Mouse (Mus musculus) forebrain, embryonic 14.5 days (tissue): ENCODE measurements around the gene Wnt5b. TPM values are rescaled to one million over a fixed set of nuclear protein-coding genes. Genes with fewer than 3 reads are reported as not detected.

Experiments
- ATAC-seq: fragments of 200-750 bp; cut with Nextera tagmentation; 2 replicates; pipeline ENCODE4 v1.8.0; 2017; ENCODE audit warnings: mild to moderate bottlenecking, moderate library complexity
- DNase-seq: peaks from one replicate; pipeline ENCODE4 v3.0.0-alpha.2; 2015; ENCODE audit warnings: low spot score
- H3K27ac ChIP-seq: fragments of 300-500 bp; sonication (generic); 2 replicates; pipeline ENCODE4 v1.5.1; 2014; ENCODE audit warnings: low read depth, mild to moderate bottlenecking, control low read depth, low read length, moderate library complexity
- H3K27me3 ChIP-seq: fragments of 300-500 bp; sonication (generic); replicated peaks from 2 replicates; pipeline ENCODE4 v1.6.1; 2014; ENCODE audit warnings: low read length, control low read depth, mixed read lengths; ENCODE audit not compliant: control insufficient read depth, insufficient read depth
- H3K36me3 ChIP-seq: fragments of 300-500 bp; sonication (generic); 2 replicates; pipeline ENCODE4 v1.6.1; 2014; ENCODE audit warnings: low read length, control low read depth; ENCODE audit not compliant: control insufficient read depth, insufficient read depth
- H3K4me1 ChIP-seq: fragments of 300-500 bp; sonication (generic); 2 replicates; pipeline ENCODE4 v1.6.1; 2014; ENCODE audit warnings: antibody characterized with exemption, low read length, control low read depth; ENCODE audit not compliant: control insufficient read depth, insufficient read depth
- H3K4me2 ChIP-seq: fragments of 300-500 bp; sonication (generic); 2 replicates; pipeline ENCODE4 v1.6.1; 2014; ENCODE audit warnings: mild to moderate bottlenecking, control low read depth, low read length
- H3K4me3 ChIP-seq: fragments of 300-500 bp; sonication (generic); 2 replicates; pipeline ENCODE4 v1.5.1; 2014; ENCODE audit warnings: low read depth, low read length, control low read depth
- H3K9ac ChIP-seq: fragments of 300-500 bp; sonication (generic); 2 replicates; pipeline ENCODE4 v1.6.1; 2014; ENCODE audit warnings: mild to moderate bottlenecking, low read length, control low read depth, moderate library complexity
- H3K9me3 ChIP-seq: fragments of 300-500 bp; sonication (generic); replicated peaks from 2 replicates; pipeline ENCODE4 v1.6.1; 2016; ENCODE audit warnings: low read length, control low read depth, mixed read lengths; ENCODE audit not compliant: control insufficient read depth
- WGBS: fragments of 180-500 bp; shearing (Covaris S2); extraction: QIAGEN DNeasy Blood & Tissue Kit; methylation state at CpG from one replicate; pipeline ENCODE4 v1.1.7; 2014; 5-methylcytosine and 5-hydroxymethylcytosine counted together
- polyA plus RNA-seq: library from polyadenylated mRNA; unstranded; fragments of >200 nt; fragmentation: Nextera tagmentation; extraction: Ambion mirVana; gene quantifications from 2 replicates; pipeline ENCODE4 v1.2.1, GENCODE M21; 2014

The Wnt5b gene
- polyA plus RNA-seq, 1 experiment from 2014 or later, result 3.4 TPM

DNA sequence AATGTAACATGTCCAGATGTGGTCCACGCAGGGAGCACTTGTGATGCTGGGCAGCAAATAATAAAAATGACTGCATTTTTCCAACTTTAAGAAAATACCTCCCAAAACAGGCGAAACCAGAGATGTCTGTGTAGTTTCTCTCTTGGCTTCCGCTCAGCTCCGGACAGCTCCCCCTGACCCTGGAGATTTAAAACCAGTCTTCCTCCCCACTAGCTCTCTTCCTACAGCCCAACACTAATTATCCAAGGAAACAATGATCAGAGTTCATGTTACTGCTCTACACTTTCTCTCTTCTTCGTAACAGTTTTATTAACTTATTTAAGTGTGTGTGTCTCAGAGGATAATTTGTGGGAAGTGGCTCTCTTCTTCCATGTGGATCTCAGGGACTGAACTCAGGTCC is 83.8 kb downstream of the Wnt5b start:
- no peaks in the 10 kb centered on the region for H3K9me3 ChIP-seq
- no peak overlapping the region for H3K27ac ChIP-seq
- H3K9ac ChIP-seq, result no peak overlapping the region
- ATAC-seq, result no peak
- 89% methylated on average over 5 of the region's 5 CpGs for WGBS
- no peaks in the 10 kb centered on the region for H3K27me3 ChIP-seq
- H3K4me1 ChIP-seq, result no peaks in the 10 kb centered on the region
- no peak overlapping the region for H3K4me2 ChIP-seq
- no peaks in the 10 kb centered on the region for H3K36me3 ChIP-seq
- no peak overlapping the region for H3K4me3 ChIP-seq
- DNase-seq, result no peak

DNA sequence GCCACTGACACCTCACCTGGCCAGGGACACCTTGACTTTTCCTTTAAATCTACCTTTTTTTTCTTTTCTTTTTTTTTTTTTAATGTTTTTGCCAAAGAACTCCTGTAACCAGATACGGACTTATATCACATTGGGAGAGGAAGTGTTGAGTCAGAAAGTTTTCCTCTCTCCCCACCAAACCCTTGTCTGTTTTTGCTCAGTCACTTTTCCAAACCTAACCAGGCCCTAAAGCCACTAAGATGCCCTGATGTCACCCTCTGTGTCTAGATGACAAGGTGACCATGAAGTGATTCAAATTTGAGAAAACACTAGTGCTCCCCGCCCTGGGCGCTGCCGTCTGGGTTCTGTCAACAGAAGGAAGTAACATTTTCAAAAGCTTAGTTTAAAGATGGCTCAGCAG is 85.1 kb downstream of the Wnt5b start:
- Histone ChIP-seq H3K4me3 (no peak overlapping the region), H3K27ac (no peak overlapping the region), H3K4me2 (no peak overlapping the region), H3K4me1 (no peaks in the 10 kb centered on the region), H3K27me3 (no peaks in the 10 kb centered on the region), H3K9me3 (no peaks in the 10 kb centered on the region), H3K9ac (no peak overlapping the region), H3K36me3 (no peaks in the 10 kb centered on the region)
- no peak for DNase-seq
- ATAC-seq, result no peak
- WGBS, result 89% methylated on average over 4 of the region's 4 CpGs

DNA sequence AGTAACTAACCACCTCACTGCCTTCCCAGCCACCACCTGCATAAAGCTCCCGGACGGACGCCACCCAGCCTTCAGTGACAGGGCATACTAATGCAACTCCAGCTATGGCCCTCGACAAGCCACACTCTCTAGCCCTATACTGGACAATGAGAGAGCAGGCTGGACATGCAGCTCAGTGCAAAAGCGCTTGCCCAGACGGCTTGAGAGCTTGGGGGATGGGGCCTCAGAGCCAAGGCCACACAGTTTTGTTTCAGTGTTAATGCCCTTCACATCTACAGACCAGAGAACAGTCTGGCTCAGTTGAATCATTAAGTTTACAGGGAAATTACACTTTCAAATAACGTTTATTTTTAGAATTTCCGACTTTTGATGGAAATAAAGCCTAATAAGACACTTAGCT is 86.0 kb downstream of the Wnt5b start:
- Histone ChIP-seq H3K9me3 (no peaks in the 10 kb centered on the region), H3K9ac (no peak overlapping the region), H3K4me3 (no peak overlapping the region), H3K4me1 (no peaks in the 10 kb centered on the region), H3K4me2 (no peak overlapping the region), H3K27me3 (no peaks in the 10 kb centered on the region), H3K36me3 (no peaks in the 10 kb centered on the region), H3K27ac (no peak overlapping the region)
- DNase-seq (no peak), ATAC-seq (no peak)
- 73% methylated on average over 8 of the region's 8 CpGs for WGBS

DNA sequence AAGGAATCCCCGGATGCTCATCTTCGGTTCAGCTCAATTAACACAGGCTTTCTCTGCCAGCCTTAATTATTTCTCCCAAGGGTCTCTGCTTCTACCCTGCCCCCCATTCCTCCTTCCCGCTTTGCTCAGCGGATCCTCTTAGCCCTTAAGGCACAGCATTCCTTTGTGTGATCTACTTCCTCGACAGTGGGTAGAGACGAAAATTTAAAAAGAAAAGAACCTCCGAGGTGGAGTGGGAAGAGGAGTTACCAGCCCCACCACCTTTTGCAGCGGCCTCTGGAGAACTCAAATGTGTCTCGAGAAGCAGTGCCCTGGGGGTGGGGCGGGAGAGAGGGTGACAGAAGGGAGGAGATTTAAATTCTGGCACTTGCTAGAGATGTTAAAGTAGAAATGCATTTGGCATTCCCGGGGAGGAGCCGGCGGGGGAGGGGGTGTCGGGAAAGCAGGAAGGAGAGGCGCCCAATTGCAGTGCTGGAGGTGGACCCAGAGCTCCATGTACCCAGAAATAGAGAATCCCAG is 92.1 kb downstream of the Wnt5b start:
- DNase-seq, result peak; percentile 93
- ATAC-seq, result peak; percentile 85
- Histone ChIP-seq H3K4me3 (peak overlapping the region; percentile 31), H3K4me1 (peaks cover 27% of the 10 kb centered on the region), H3K9me3 (no peaks in the 10 kb centered on the region), H3K4me2 (peak overlapping the region; percentile 65), H3K27me3 (no peaks in the 10 kb centered on the region), H3K9ac (peak overlapping the region; percentile 54), H3K36me3 (no peaks in the 10 kb centered on the region), H3K27ac (peak overlapping the region; percentile 92)
- WGBS, result under 1% methylated on average over 15 of the region's 15 CpGs

DNA sequence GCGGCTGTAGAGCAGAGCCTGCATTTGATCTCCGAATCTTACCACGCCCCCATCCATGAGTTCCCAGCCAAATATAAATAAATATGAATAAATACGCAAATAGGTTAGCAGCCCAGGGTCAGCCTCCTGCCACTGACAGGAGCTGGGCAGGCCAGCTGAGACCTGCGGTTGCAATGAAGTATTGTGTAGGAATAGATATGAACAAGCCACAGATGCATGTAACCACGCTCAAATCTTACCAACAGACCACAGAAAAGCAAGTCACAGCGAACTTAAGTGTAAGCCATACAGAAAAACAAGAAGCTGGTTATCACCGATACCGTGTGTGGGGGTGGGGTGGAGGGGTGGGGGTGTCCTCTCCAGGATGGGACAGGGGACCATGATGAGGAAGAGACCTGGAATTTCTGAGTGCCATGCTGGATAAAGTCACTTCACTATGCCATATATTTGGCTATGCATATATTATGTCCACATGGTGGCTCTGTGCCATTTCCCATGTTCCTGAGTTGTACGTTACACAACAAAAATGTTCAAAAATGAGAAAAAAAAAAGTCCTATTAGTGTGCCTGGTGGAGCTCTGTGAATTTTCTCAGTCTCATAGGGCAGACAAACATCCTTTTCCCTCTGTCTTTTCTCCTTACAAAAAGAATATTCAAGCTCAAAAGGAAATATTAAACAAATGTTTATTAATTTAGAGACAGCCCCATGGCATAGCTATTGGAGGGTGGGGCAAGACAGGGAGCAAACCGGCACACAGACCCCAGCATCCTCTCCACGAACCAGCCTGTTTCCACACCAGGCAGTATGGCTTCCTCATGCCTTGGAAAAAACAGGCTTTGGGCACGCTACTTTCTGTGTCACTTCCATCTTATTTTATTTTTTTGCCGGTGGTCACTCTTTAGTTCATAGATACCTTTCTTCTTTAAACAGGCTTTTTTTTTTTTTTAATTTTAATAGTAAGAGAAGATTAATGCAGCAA is 92.9 kb downstream of the Wnt5b start:
- peak overlapping the region; percentile 65 for H3K4me2 ChIP-seq

DNA sequence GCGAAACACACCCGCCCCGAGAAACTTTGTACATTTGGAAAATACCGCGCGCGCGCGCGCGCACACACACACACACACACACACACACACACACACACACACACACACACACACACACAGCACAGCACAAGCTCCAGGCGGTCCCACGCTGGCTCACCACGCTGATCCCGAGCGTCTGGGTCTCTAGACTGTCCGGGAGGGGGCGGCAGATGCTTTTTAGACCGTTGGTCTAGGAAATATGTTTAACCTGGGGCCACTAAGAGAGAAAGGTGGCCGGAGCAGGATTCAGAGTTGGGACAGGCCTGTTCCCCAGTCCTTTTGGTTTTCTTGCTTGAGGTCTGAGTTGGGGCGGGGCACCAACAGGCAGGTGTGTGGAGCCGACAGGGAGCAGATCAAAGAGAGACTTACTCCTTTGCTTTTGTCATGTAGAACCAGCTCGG is 95.1 kb downstream of the Wnt5b start:
- Histone ChIP-seq H3K27me3 (no peaks in the 10 kb centered on the region), H3K4me2 (peak overlapping the region; percentile 46), H3K9me3 (no peaks in the 10 kb centered on the region), H3K9ac (peak overlapping the region; percentile 37), H3K36me3 (no peaks in the 10 kb centered on the region), H3K27ac (no peak overlapping the region), H3K4me3 (peak overlapping the region; percentile 14), H3K4me1 (peaks cover 27% of the 10 kb centered on the region)
- WGBS, result 4% methylated on average over 23 of the region's 23 CpGs
- ATAC-seq (0 out of 2 replicates have a peak, but pooled peaks have one; percentile 19), DNase-seq (peak; percentile 69)

More for the DNA sequence above, 92.9 kb downstream of the Wnt5b start:
- Histone ChIP-seq H3K9ac (peak overlapping the region; percentile 54), H3K27ac (peak overlapping the region; percentile 92), H3K4me3 (peak overlapping the region; percentile 31; the same call in 1 of the 2 replicates), H3K4me1 (peaks cover 27% of the 10 kb centered on the region), H3K36me3 (no peaks in the 10 kb centered on the region), H3K9me3 (no peaks in the 10 kb centered on the region), H3K27me3 (no peaks in the 10 kb centered on the region)
- 44% methylated on average over 14 of the region's 14 CpGs for WGBS
- DNase-seq (peak; percentile 61), ATAC-seq (0 out of 2 replicates have a peak, but pooled peaks have one; percentile 40)

DNA sequence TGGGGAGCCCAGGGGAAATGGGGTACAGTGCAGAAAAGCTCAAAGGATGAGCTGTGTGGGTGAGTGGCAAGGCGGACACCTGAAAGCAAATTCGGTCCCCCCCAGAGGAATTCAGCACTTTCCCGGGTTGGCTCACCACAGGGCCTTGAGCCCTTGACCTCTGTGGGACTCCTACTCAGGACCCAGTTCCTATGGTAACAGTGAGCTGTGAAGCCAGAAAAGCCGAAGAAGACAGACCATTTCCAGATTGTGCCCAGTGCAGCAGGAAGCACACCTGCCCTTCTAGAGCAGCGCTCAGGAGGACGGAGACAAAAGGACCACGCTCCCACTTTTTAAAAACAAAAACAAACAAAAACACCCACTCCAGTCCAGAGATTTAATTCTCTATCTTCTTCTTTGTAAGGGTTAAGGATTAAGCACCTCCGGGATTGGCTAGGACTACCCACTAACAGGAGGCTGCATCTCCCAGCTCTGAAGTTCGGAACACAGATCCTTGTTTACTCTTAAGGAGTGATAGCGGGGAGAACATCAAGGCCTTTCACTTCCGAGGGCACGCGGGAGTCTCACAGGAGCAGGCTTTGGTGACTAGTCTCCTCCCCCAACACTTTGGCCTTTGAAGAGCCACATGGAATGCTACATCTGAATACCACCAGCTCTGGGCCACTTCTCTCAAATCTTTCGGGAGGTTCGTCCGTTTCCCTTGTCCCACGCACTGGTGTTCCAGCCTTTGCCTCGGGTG is 95.7 kb downstream of the Wnt5b start:
- WGBS, result 12% methylated on average over 18 of the region's 18 CpGs
- Histone ChIP-seq H3K27me3 (no peaks in the 10 kb centered on the region), H3K27ac (no peak overlapping the region), H3K4me2 (peak overlapping the region; percentile 46), H3K4me3 (peak overlapping the region; percentile 14), H3K9ac (peak overlapping the region; percentile 37), H3K36me3 (no peaks in the 10 kb centered on the region), H3K9me3 (no peaks in the 10 kb centered on the region), H3K4me1 (peaks cover 27% of the 10 kb centered on the region)
- DNase-seq, result peak; percentile 48
- ATAC-seq, result no peak

GRCm38 (mm10) chr6:119445671-119446607 is 98.2 kb downstream of the Wnt5b start:
- Histone ChIP-seq H3K36me3 (no peaks in the 10 kb centered on the region), H3K4me2 (no peak overlapping the region), H3K9ac (no peak overlapping the region), H3K27ac (no peak overlapping the region), H3K4me3 (no peak overlapping the region), H3K4me1 (peaks cover 13% of the 10 kb centered on the region; the same call in 1 of the 2 replicates), H3K27me3 (no peaks in the 10 kb centered on the region), H3K9me3 (no peaks in the 10 kb centered on the region)
- DNase-seq (no peak), ATAC-seq (no peak)
- WGBS, result 78% methylated on average over 11 of the region's 11 CpGs
